Mouse (Mus musculus): ENCODE data around the gene Ndc80. TPM values are rescaled to one million over a fixed set of nuclear protein-coding genes. Genes with fewer than 3 reads are reported as not detected.
"Not testable (repeated sequence)": the region's sequence is repeated elsewhere in the genome, so short reads cannot be mapped to it uniquely, and the experiment has no call there.

The Ndc80 gene
- polyA plus RNA-seq, 1 experiment from 2014 or later, result 50.4 TPM

DNA sequence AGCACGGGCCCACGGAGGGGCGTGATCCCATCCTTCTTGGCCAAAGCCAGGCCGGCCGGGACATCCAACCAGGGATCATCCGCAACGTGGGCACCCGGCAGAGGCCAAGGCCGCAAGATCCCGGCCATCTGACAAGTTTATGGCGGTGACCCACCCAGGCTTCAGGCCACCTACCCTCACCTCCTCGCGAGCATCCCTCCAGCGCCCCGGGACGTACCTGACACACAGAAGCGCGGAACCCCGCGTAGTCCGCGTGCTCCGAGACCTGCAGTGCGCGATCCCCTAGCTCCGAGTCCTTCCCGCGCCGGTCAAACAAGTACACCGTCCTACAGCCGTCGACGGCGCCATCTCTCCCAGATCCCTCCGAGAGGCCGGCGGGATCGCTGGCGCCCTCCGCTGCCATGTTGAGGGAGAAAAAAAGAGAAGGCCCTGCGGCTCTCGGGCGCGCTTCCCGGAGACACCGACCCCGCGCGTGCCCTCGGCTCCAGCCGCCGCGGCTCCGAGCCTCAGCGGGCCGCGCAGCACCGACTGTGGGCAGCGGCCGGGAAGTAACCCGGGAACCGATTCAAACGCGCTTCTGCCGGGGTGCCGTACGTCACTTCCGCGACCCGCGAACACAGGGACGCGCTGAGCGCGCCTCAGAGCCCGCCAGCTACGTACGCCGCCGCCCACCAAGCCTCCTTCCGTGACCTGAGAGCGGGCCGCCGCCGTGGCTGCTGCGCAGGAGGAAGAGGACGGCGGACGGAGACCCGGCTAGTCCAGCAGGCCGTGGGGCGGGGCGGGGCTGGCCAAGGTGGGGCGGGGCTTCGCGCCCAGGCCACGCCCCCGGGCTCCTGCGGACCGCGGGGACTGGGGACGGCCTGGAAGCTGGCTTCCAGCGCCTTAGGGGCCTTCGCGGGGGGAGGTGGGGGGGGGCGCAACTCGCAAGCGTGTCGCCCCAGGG, 51.6 kb downstream of the Ndc80 start, which contains the start of gene Smchd1:
Smchd1 (minus strand) TSS at position 582 of the 943 bp plus-strand sequence.
- no peaks in the 10 kb centered on the region for H3K36me3 ChIP-seq (ENCODE audit: control insufficient read depth, insufficient read depth, low read length)
- peaks cover 5% of the 10 kb centered on the region for H3K4me1 ChIP-seq (replicated peaks; ENCODE audit: control insufficient read depth, insufficient read depth, low read length)
- under 1% methylated on average over 96 of the region's 109 CpGs for WGBS
- peak within 1 kb of the TSS; percentile 90 for H3K4me2 ChIP-seq
- H3K27ac ChIP-seq (ENCODE audit: low read depth, low read length), result peak within 1 kb of the TSS; percentile 97
- H3K27me3 ChIP-seq (replicated peaks; ENCODE audit: control insufficient read depth, insufficient read depth, low read length), result no peaks in the 10 kb centered on the region
- peak; percentile 95 for ATAC-seq (replicated peaks; ENCODE audit: low FRiP score)
- no peaks in the 10 kb centered on the region for H3K9me3 ChIP-seq (ENCODE audit: control insufficient read depth, low read length)
- peak within 1 kb of the TSS; percentile 86 for H3K9ac ChIP-seq (ENCODE audit: low read depth, low read length)
- DNase-seq (ENCODE audit: low spot score), result peak; percentile 94
- peak within 1 kb of the TSS; percentile 95 for H3K4me3 ChIP-seq (ENCODE audit: low read depth, low read length)

DNA sequence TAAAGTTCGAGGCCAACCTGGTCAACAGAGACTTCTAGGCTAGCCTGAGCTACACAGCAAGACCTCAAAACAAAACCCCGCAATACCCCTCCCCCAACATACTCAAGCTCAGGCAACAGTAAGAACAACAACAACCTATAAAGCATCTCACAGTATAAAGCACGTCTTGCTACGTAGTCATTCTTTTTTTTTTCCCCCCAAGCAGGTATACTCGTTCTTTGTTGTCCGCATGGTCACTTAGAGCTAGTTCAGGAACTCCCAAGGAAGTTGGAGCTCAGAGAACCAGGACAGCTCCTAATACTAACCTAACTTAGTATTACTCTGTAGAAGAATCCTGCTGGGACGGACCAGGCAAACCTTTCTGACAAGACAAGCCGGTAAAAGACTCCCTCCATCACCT, 52.5 kb downstream of the Ndc80 start:
- ATAC-seq (replicated peaks; ENCODE audit: low FRiP score), result no peak
- H3K27me3 ChIP-seq (replicated peaks; ENCODE audit: control insufficient read depth, insufficient read depth, low read length), result no peaks in the 10 kb centered on the region

DNA sequence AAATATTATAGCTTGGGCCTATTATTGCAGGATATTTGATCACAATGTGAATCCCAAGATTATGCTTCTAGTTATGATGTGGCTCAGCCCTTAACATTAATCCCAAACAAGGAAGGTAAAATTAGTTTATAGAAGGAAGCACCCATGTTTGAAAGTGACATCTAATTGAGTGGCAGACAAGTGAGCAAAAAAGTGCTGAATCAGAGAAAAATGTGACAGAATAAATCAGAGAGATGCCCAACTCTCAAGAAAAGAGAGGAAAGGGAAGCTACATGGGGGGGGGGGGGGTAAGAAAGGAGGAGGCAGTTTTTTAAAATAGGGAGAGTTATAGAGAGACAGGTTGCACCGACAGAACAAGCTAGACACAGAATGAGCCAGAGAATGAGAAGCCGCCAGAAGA, 55.4 kb downstream of the Ndc80 start:
- Histone ChIP-seq H3K36me3 (ENCODE audit: control insufficient read depth, insufficient read depth, low read length) (no peaks in the 10 kb centered on the region), H3K4me3 (ENCODE audit: low read depth, low read length) (no peak overlapping the region), H3K9me3 (ENCODE audit: control insufficient read depth, low read length) (no peaks in the 10 kb centered on the region), H3K27ac (ENCODE audit: low read depth, low read length) (no peak overlapping the region), H3K4me2 (no peak overlapping the region), H3K9ac (ENCODE audit: low read depth, low read length) (no peak overlapping the region), H3K27me3 (replicated peaks; ENCODE audit: control insufficient read depth, insufficient read depth, low read length) (no peaks in the 10 kb centered on the region), H3K4me1 (replicated peaks; ENCODE audit: control insufficient read depth, insufficient read depth, low read length) (peaks cover 5% of the 10 kb centered on the region)
- no peak for DNase-seq (ENCODE audit: low spot score)
- no peak for ATAC-seq (replicated peaks; ENCODE audit: low FRiP score)
- 75% methylated on average over 2 of the region's 2 CpGs for WGBS

More for the DNA sequence above, 52.5 kb downstream of the Ndc80 start:
- H3K4me2 ChIP-seq, result peak overlapping the region; percentile 90
- H3K4me1 ChIP-seq (replicated peaks; ENCODE audit: control insufficient read depth, insufficient read depth, low read length), result peaks cover 5% of the 10 kb centered on the region
- H3K36me3 ChIP-seq (ENCODE audit: control insufficient read depth, insufficient read depth, low read length), result no peaks in the 10 kb centered on the region
- peak overlapping the region; percentile 86 for H3K9ac ChIP-seq (ENCODE audit: low read depth, low read length)
- H3K9me3 ChIP-seq (ENCODE audit: control insufficient read depth, low read length), result no peaks in the 10 kb centered on the region
- H3K27ac ChIP-seq (ENCODE audit: low read depth, low read length), result peak overlapping the region; percentile 97; the same call in 1 of the 2 replicates
- 9% methylated on average over 8 of the region's 8 CpGs for WGBS
- H3K4me3 ChIP-seq (ENCODE audit: low read depth, low read length), result peak overlapping the region; percentile 95
- DNase-seq (ENCODE audit: low spot score), result no peak

DNA sequence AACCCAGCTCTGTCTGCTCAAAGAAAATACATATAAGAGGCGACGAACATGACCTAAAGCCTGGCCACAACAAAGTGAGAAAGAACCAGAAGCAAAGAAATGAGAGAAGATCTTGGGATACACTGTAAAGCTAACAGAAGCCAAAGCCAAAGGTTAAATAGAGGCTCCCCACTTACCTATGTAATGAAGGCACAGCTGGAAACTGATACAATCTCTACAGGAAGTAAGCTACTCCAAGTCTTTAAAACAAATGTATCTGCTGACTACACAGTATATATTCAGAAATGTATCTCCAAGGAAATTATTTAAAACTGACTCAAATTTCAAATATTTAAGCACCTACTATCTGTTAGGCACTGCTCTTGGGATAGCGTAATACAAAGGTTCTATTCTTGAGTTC, 66.3 kb downstream of the Ndc80 start:
- ATAC-seq (replicated peaks; ENCODE audit: low FRiP score), result no peak
- WGBS, result 88% methylated on average over 3 of the region's 3 CpGs

DNA sequence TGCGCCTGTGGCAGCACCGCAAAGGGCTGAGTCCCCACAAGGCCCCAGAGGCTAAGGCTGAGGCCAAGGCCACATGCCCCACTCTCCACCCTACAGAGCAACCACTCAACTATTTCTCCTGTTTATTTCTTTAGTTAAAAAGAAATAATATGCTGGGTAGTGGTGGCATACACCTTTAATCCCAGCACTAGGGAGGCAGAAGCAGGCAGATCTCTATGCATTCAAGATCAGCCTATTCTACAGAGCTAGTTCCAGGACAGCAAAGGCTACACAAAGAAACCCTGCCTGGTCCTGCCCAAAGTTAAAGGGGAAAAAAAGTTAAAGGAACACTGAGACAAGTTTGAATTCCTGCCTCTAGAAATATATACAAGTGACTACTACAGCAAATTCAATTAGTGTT, 66.8 kb downstream of the Ndc80 start, which contains the start of gene Gm4707:
Gm4707 (minus strand) TSS at position 101 of the 400 bp plus-strand sequence.
- Histone ChIP-seq H3K4me1 (replicated peaks; ENCODE audit: control insufficient read depth, insufficient read depth, low read length) (no peaks in the 10 kb centered on the region), H3K4me3 (ENCODE audit: low read depth, low read length) (no peak within 1 kb of the TSS), H3K27me3 (replicated peaks; ENCODE audit: control insufficient read depth, insufficient read depth, low read length) (no peaks in the 10 kb centered on the region), H3K36me3 (ENCODE audit: control insufficient read depth, insufficient read depth, low read length) (peaks cover 21% of the 10 kb centered on the region; the same call in 1 of the 2 replicates), H3K4me2 (no peak within 1 kb of the TSS), H3K9ac (ENCODE audit: low read depth, low read length) (no peak within 1 kb of the TSS), H3K27ac (ENCODE audit: low read depth, low read length) (no peak within 1 kb of the TSS), H3K9me3 (ENCODE audit: control insufficient read depth, low read length) (no peaks in the 10 kb centered on the region)
- DNase-seq (ENCODE audit: low spot score), result no peak
- no peak for ATAC-seq (replicated peaks; ENCODE audit: low FRiP score)
- WGBS, result 100% methylated on average over 2 of the region's 2 CpGs

More for the DNA sequence above, 66.3 kb downstream of the Ndc80 start:
- Histone ChIP-seq H3K9me3 (ENCODE audit: control insufficient read depth, low read length) (no peaks in the 10 kb centered on the region), H3K4me1 (replicated peaks; ENCODE audit: control insufficient read depth, insufficient read depth, low read length) (no peaks in the 10 kb centered on the region), H3K4me3 (ENCODE audit: low read depth, low read length) (no peak overlapping the region), H3K27ac (ENCODE audit: low read depth, low read length) (no peak overlapping the region), H3K27me3 (replicated peaks; ENCODE audit: control insufficient read depth, insufficient read depth, low read length) (no peaks in the 10 kb centered on the region), H3K9ac (ENCODE audit: low read depth, low read length) (no peak overlapping the region), H3K36me3 (ENCODE audit: control insufficient read depth, insufficient read depth, low read length) (peaks cover 21% of the 10 kb centered on the region; the same call in 1 of the 2 replicates), H3K4me2 (no peak overlapping the region)
- DNase-seq (ENCODE audit: low spot score), result no peak

DNA sequence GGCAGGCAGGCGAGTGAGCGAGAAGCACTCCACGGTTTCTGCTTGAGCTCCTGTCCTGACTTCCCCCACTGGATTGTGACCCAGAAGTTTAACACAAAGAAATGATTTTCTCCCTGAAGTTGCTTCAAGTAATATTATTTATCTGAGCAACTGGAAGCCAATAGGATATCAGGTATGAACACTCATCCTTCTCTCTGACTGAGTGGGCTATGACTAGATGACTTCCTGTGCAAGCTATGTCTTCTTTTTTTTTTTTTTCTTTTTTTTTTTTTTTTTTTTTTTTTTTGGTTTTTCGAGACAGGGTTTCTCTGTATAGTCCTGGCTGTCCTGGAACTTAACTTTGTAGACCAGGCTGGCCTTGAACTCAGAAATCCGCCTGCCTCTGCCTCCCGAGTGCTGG, 69.3 kb downstream of the Ndc80 start:
- not testable (repeated sequence) for H3K27ac ChIP-seq (ENCODE audit: low read depth, low read length); ATAC-seq (replicated peaks; ENCODE audit: low FRiP score); H3K4me1 ChIP-seq (replicated peaks; ENCODE audit: control insufficient read depth, insufficient read depth, low read length); H3K9me3 ChIP-seq (ENCODE audit: control insufficient read depth, low read length); H3K4me3 ChIP-seq (ENCODE audit: low read depth, low read length); H3K9ac ChIP-seq (ENCODE audit: low read depth, low read length); DNase-seq (ENCODE audit: low spot score); H3K27me3 ChIP-seq (replicated peaks; ENCODE audit: control insufficient read depth, insufficient read depth, low read length); H3K4me2 ChIP-seq
- peaks cover 19% of the 10 kb centered on the region; the same call in 1 of the 2 replicates for H3K36me3 ChIP-seq (ENCODE audit: control insufficient read depth, insufficient read depth, low read length)
- 89% methylated on average over 6 of the region's 6 CpGs for WGBS

Other genes starting within 250 kb of the Ndc80 start
- gene Emilin2, start 214.9 kb downstream of the Ndc80 start, polyA plus RNA-seq (2014; fragmentation: Nextera tagmentation; extraction: Ambion mirVana), result 31.3 and 33.4 TPM in 2 replicates
- gene Gm4707, start 66.9 kb downstream of the Ndc80 start, polyA plus RNA-seq (2014; fragmentation: Nextera tagmentation; extraction: Ambion mirVana), result 3.5 and 5.2 TPM in 2 replicates
- 74.9 and 76.4 TPM in 2 replicates for gene Smchd1, start 51.5 kb downstream of the Ndc80 start, polyA plus RNA-seq (2014; fragmentation: Nextera tagmentation; extraction: Ambion mirVana)
- 0.43 and 0.47 TPM in 2 replicates for gene Spdya, start 25.2 kb upstream of the Ndc80 start, polyA plus RNA-seq (2014; fragmentation: Nextera tagmentation; extraction: Ambion mirVana)
- gene Wdr43, start 89.0 kb upstream of the Ndc80 start, polyA plus RNA-seq (2014; fragmentation: Nextera tagmentation; extraction: Ambion mirVana), result 140 and 158 TPM in 2 replicates
- gene Togaram2, start 146.4 kb upstream of the Ndc80 start, polyA plus RNA-seq (2014; fragmentation: Nextera tagmentation; extraction: Ambion mirVana), result not detected in 2 replicates
- 0.04 TPM in 1 of 2 replicates, not detected in the other for gene Pcare, start 226.0 kb upstream of the Ndc80 start, polyA plus RNA-seq (2014; fragmentation: Nextera tagmentation; extraction: Ambion mirVana)
- gene Clip4, start 241.6 kb upstream of the Ndc80 start, polyA plus RNA-seq (2014; fragmentation: Nextera tagmentation; extraction: Ambion mirVana), result 1.2 and 1.3 TPM in 2 replicates